Mouse (Mus musculus): ENCODE results near the gene Gm6034.
A peak's percentile ranks its signal among the peaks of the same experiment; 100 is the strongest.
"Not testable (repeated sequence)": the region's sequence is repeated elsewhere in the genome, so short reads cannot be mapped to it uniquely, and the experiment has no call there.

Gm6034 gene

GRCm38 (mm10) chr17:36022922-36023321 lies 19.8 kb upstream of the Gm6034 start:
- DNase-seq (ENCODE audit: extremely low spot score, low spot score) = no peak

- no peak for DNase-seq (ENCODE audit: extremely low spot score, low spot score)
Observed at GRCm38 (mm10) chr17:36023710-36024654, 18.8 kb upstream of the Gm6034 start.

GRCm38 (mm10) chr17:36025197-36025596 lies 17.6 kb upstream of the Gm6034 start:
- no peak for DNase-seq (ENCODE audit: extremely low spot score, low spot score)

GRCm38 (mm10) chr17:36025901-36026300 lies 16.9 kb upstream of the Gm6034 start:
- DNase-seq (ENCODE audit: extremely low spot score, low spot score) = no peak

- DNase-seq (ENCODE audit: extremely low spot score, low spot score) = no peak
Observed at GRCm38 (mm10) chr17:36027663-36028062, 15.1 kb upstream of the Gm6034 start.

- no peak for DNase-seq (ENCODE audit: extremely low spot score, low spot score)
Observed at GRCm38 (mm10) chr17:36028879-36029619, 13.7 kb upstream of the Gm6034 start.

- DNase-seq (ENCODE audit: extremely low spot score, low spot score) = not testable (repeated sequence)
Observed at GRCm38 (mm10) chr17:36030046-36030702, 12.6 kb upstream of the Gm6034 start.

GRCm38 (mm10) chr17:36030703-36031582 lies 11.8 kb upstream of the Gm6034 start:
- not testable (repeated sequence) for DNase-seq (ENCODE audit: extremely low spot score, low spot score)

GRCm38 (mm10) chr17:36031583-36032331 lies 11.0 kb upstream of the Gm6034 start:
- peak; percentile 43 for DNase-seq (ENCODE audit: extremely low spot score, low spot score)

- DNase-seq (ENCODE audit: extremely low spot score, low spot score) = peak; percentile 48
Observed at GRCm38 (mm10) chr17:36032351-36032875, 10.3 kb upstream of the Gm6034 start, which contains the start of gene H2-T23. Gene H2-T23 (minus strand): TSS chr17:36032855.

GRCm38 (mm10) chr17:36034524-36034923 lies 8.2 kb upstream of the Gm6034 start:
- DNase-seq (ENCODE audit: extremely low spot score, low spot score) = not testable (repeated sequence)

GRCm38 (mm10) chr17:36035010-36035638 lies 7.6 kb upstream of the Gm6034 start:
- DNase-seq (ENCODE audit: extremely low spot score, low spot score) = peak; percentile 23

GRCm38 (mm10) chr17:36036126-36036525 lies 6.6 kb upstream of the Gm6034 start:
- not testable (repeated sequence) for DNase-seq (ENCODE audit: extremely low spot score, low spot score)

- DNase-seq (ENCODE audit: extremely low spot score, low spot score) = not testable (repeated sequence)
Observed at GRCm38 (mm10) chr17:36040604-36041003, 2.2 kb upstream of the Gm6034 start.

- DNase-seq (ENCODE audit: extremely low spot score, low spot score) = peak; percentile 15
Observed at GRCm38 (mm10) chr17:36042055-36042454, 706 bp upstream of the Gm6034 start.

- no peak for DNase-seq (ENCODE audit: extremely low spot score, low spot score)
Observed at GRCm38 (mm10) chr17:36043286-36043685, 525 bp downstream of the Gm6034 start.

GRCm38 (mm10) chr17:36057927-36058326 lies 15.2 kb downstream of the Gm6034 start:
- not testable (repeated sequence) for DNase-seq (ENCODE audit: extremely low spot score, low spot score)

- DNase-seq (ENCODE audit: extremely low spot score, low spot score) = not testable (repeated sequence)
Observed at GRCm38 (mm10) chr17:36058362-36058761, 15.6 kb downstream of the Gm6034 start, which contains the start of gene Gm11127. Gene Gm11127 (minus strand): TSS chr17:36058371.

- DNase-seq (ENCODE audit: extremely low spot score, low spot score) = peak; percentile 71
Observed at GRCm38 (mm10) chr17:36060829-36061228, 18.1 kb downstream of the Gm6034 start.
